Mouse (Mus musculus) liver, postnatal 0 days (tissue): Measurements from ENCODE around the gene Olfr1423.

Experiments
- CTCF ChIP-seq: sonication (generic); IDR thresholded peaks from 2 replicates; pipeline ENCODE4 v1.5.1; 2016; ENCODE audit warnings: antibody characterized with exemption, low read depth
- EP300 ChIP-seq: IDR thresholded peaks from 2 replicates; pipeline ENCODE4 v1.6.1; 2016; ENCODE audit warnings: antibody characterized with exemption, low read depth, mild to moderate bottlenecking

DNA sequence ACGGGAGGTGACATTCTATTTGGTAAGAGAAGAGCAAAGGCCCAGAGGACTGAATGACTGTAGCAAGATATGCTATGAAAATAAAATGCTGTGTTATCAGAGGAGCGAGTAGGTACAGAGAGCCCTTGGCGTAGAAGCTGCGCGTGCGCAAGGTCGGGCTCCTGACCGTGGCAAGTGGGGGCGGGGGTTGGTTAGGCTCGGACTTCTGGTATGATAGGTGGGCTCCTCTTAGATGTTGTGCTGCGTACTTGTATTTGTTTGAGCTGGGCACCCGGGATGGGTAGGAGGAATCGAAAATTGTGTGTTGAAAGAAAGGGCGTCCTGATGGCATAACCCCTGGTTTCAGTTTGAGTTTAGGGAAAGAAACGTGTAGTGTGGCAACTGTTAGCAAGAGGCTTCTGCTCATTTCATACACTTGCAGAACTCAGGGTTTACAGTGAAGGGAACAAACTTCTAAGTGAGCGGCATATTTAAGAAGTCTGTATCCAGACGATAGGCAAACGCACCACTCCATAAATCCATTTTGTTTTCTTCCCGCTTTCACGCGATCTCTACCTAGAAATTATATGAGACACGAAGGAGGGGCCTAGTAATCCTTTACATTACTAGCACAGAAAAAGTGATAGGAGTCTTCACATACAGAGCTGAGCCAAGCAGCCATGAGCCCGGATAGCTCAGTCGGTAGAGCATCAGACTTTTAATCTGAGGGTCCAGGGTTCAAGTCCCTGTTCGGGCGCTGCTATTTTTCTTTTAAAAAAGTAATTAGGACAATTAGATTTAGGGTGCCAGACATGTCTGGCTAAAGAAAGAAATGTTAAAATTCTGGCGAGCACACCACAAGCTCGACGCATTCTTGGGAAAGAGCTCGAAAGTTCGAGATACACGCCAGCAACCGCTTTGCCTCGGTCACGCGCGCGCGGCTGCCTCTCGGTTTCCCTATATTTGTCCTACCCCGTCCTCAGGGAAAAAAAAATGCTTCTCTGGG lies 35.4 kb downstream of the Olfr1423 start:
- TF ChIP-seq EP300 (no peak; the same call in 1 of the 2 replicates), CTCF (no peak)
